Mouse (Mus musculus) CD8-positive naive resting alpha-beta T cell, adult 2 months (primary cell): ENCODE results near the gene Pla2g5.

Source experiments
- DNase-seq, 2 experiments: peaks; one replicate each; pipeline ENCODE4 v3.0.0; 2022; ENCODE audit warnings: low read depth in 2 of 2, low spot score in 2 of 2

The Pla2g5 gene

GRCm38 (mm10) chr4:138752603-138753002 is 110.7 kb downstream of the Pla2g5 start:
- DNase-seq, result no peak
